Mouse (Mus musculus) forebrain, embryonic 15.5 days (tissue): Measurements from ENCODE around the gene Olfr281. TPM values are rescaled to one million over a fixed set of nuclear protein-coding genes. Genes with fewer than 3 reads are reported as not detected.

ENCODE experiments used
- ATAC-seq: fragments of 200-750 bp; cut with Nextera tagmentation; replicated peaks from 2 replicates; pipeline ENCODE4 v1.8.0; 2017; ENCODE audit warnings: mild to moderate bottlenecking, moderate TSS enrichment, moderate library complexity
- H3K27ac ChIP-seq: fragments of 300-500 bp; sonication (generic); replicated peaks from 2 replicates; pipeline ENCODE4 v1.5.1; 2015; ENCODE audit warnings: mild to moderate bottlenecking, inconsistent platforms
- H3K27me3 ChIP-seq: fragments of 300-500 bp; sonication (generic); 2 replicates; pipeline ENCODE4 v1.6.1; 2015; ENCODE audit warnings: inconsistent platforms
- H3K36me3 ChIP-seq: fragments of 300-500 bp; sonication (generic); 2 replicates; pipeline ENCODE4 v1.6.1; 2015; ENCODE audit warnings: mild to moderate bottlenecking, inconsistent platforms
- H3K4me1 ChIP-seq: fragments of 300-500 bp; sonication (generic); 2 replicates; pipeline ENCODE4 v1.6.1; 2015; ENCODE audit warnings: inconsistent platforms
- H3K4me2 ChIP-seq: fragments of 300-500 bp; sonication (generic); replicated peaks from 2 replicates; pipeline ENCODE4 v1.6.1; 2015; ENCODE audit warnings: mild to moderate bottlenecking, inconsistent platforms
- H3K4me3 ChIP-seq: fragments of 300-500 bp; sonication (generic); 2 replicates; pipeline ENCODE4 v1.5.1; 2015; ENCODE audit warnings: mild to moderate bottlenecking, inconsistent platforms
- H3K9ac ChIP-seq: fragments of 300-500 bp; sonication (generic); replicated peaks from 2 replicates; pipeline ENCODE4 v1.6.1; 2015; ENCODE audit warnings: mild to moderate bottlenecking, inconsistent platforms
- H3K9me3 ChIP-seq: fragments of 300-500 bp; sonication (generic); 2 replicates; pipeline ENCODE4 v1.6.1; 2016; ENCODE audit warnings: inconsistent platforms
- WGBS: fragments of 180-500 bp; shearing (Covaris S2); methylation state at CpG from one replicate; pipeline ENCODE4 v1.1.7; 2015; ENCODE audit warnings: mixed read lengths; 5-methylcytosine and 5-hydroxymethylcytosine counted together
- polyA plus RNA-seq: library from polyadenylated mRNA; unstranded; fragments of >200 nt; fragmentation: Nextera tagmentation; extraction: Ambion mirVana; gene quantifications from 2 replicates; pipeline ENCODE4 v1.2.1, GENCODE M21; 2015

The Olfr281 gene
- polyA plus RNA-seq, 1 experiment from 2014 or later = not detected

DNA sequence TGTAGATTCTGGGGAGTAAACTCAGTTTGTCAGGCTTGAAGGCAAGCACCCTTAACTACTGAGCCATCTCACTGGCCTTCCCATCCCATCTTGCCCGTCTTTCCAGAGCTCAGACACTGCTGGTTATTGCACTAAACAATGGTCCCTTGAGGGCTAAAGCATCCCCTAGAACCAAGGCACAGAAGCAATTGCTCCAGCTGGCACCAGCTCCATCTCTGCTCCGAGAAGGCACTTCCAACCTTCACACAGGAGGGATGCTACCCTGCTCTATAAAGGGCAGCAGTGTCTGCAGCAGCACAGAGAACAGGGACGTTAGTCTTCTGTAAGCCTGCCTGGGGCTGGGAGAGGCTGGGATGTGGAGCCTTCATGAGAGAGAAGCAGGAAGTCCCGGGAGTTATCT, 39.7 kb downstream of the Olfr281 start, which contains the start of gene Olfr279:
Gene Olfr279 (plus strand): TSS at position 301 of the 400 bp plus-strand sequence.
- no peak for ATAC-seq
- no peaks in the 10 kb centered on the region for H3K27me3 ChIP-seq
- no peak within 1 kb of the TSS for H3K27ac ChIP-seq
- H3K9me3 ChIP-seq = no peaks in the 10 kb centered on the region
- H3K4me1 ChIP-seq = no peaks in the 10 kb centered on the region
- WGBS = 61% methylated on average over 4 of the region's 4 CpGs
- H3K4me2 ChIP-seq = no peak within 1 kb of the TSS
- H3K36me3 ChIP-seq = no peaks in the 10 kb centered on the region
- no peak within 1 kb of the TSS for H3K9ac ChIP-seq
- no peak within 1 kb of the TSS for H3K4me3 ChIP-seq

DNA sequence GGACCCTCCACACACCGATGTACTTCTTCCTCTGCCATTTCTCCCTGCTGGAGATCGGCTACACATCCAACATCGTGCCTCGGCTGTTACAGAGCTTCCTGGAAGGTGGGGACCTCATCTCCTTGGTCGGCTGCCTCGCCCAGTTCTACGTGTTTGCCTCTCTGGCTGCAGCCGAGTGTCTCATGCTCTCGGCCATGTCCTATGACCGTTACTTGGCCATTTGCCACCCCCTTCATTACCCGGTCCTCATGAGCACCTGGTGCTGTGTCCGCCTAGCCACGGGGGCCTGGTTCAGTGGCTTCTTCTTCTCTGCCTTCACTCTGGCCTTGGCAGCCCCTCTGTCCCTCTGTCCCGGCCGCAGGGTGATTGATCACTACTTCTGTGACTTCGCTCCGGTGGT, 45.2 kb downstream of the Olfr281 start:
- no peaks in the 10 kb centered on the region for H3K36me3 ChIP-seq
- no peaks in the 10 kb centered on the region for H3K4me1 ChIP-seq
- no peaks in the 10 kb centered on the region for H3K9me3 ChIP-seq
- WGBS = 89% methylated on average over 17 of the region's 17 CpGs
- no peak overlapping the region for H3K27ac ChIP-seq
- no peak overlapping the region for H3K4me2 ChIP-seq
- no peak for ATAC-seq
- H3K27me3 ChIP-seq = no peaks in the 10 kb centered on the region
- H3K4me3 ChIP-seq = no peak overlapping the region
- H3K9ac ChIP-seq = no peak overlapping the region

DNA sequence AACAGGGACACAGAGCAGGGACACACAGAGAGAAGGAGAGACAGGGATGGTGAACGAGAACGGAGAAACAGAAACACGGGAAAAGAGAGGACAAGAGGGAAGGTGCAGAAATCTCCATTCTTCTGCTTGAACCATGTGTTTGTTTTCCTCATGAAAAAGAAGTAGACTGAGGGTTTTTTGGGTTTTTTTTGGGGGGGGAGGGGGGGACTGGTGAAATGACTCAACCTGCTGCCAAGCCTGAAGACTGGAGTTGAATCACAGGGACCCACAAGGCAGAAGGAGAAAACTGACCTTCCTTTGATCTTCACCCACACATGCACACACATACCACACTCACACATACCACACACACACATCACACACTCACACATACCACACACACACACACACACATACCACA, 50.9 kb downstream of the Olfr281 start:
- Histone ChIP-seq H3K4me2 (no peak overlapping the region), H3K9ac (no peak overlapping the region), H3K9me3 (no peaks in the 10 kb centered on the region), H3K4me3 (no peak overlapping the region), H3K27me3 (no peaks in the 10 kb centered on the region), H3K4me1 (no peaks in the 10 kb centered on the region), H3K36me3 (no peaks in the 10 kb centered on the region), H3K27ac (no peak overlapping the region)
- 87% methylated on average over 3 of the region's 3 CpGs for WGBS
- ATAC-seq = no peak

DNA sequence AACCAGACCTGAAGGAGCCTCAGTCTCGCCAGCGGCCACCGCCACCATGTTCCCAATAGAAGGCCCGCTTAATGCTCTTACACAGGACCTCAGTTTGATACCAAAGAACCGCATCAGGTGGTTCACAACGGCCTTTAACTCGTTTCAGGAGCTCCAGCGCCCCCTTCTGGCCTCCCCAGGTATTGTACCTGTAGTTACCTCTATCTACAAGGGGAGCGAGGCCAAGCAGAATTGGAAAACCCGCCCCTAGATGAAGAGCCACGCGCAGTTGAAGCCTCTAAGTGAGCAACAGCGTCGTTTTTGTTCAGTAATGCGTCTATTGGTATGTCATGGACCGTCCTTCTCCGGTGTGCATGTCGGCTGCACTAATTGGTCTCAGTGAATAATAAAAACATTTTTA, 52.1 kb downstream of the Olfr281 start:
- no peaks in the 10 kb centered on the region for H3K36me3 ChIP-seq
- no peak overlapping the region for H3K4me3 ChIP-seq
- no peak overlapping the region for H3K27ac ChIP-seq
- no peaks in the 10 kb centered on the region for H3K4me1 ChIP-seq
- H3K4me2 ChIP-seq = no peak overlapping the region
- 10% methylated on average over 18 of the region's 18 CpGs for WGBS
- H3K27me3 ChIP-seq = no peaks in the 10 kb centered on the region
- ATAC-seq = no peak
- no peaks in the 10 kb centered on the region for H3K9me3 ChIP-seq
- H3K9ac ChIP-seq = no peak overlapping the region

DNA sequence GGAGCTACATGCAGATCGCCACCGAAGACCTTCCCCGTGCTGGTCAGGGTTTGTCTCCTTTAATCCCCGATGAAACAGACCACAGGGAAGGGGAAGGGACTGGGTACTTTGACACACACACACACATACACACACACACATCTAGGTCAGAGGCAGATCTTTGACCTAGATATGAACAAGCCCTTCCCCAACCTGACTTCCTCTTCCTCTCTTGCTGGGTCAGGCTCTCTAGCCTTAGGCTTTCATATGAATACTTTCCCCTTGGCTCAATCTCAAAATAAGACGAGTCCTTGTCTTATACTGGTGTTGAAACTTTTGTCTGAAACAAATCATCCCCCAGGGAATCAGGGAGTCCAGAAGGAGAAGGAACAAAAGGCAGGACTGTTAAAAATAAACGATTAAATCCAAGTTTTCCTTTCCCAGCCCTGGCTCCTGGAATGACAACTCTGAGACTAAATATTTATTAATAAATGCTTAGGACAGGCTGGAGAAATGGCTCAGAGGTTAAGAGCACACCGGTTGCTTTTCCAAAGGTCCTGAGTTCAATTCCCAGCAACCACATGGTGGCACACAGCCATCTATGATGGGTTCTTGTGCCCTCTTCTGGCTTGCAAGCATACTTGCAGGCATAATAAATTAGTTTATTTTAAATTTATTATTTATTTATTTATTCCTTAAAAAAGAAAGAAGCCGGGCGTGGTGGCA, 54.0 kb downstream of the Olfr281 start:
- no peak for ATAC-seq
- Histone ChIP-seq H3K9me3 (no peaks in the 10 kb centered on the region), H3K4me1 (peaks cover 6% of the 10 kb centered on the region; the same call in 1 of the 2 replicates), H3K9ac (no peak overlapping the region), H3K36me3 (no peaks in the 10 kb centered on the region), H3K4me2 (no peak overlapping the region), H3K27me3 (no peaks in the 10 kb centered on the region), H3K4me3 (no peak overlapping the region), H3K27ac (no peak overlapping the region)
- 87% methylated on average over 9 of the region's 9 CpGs for WGBS

DNA sequence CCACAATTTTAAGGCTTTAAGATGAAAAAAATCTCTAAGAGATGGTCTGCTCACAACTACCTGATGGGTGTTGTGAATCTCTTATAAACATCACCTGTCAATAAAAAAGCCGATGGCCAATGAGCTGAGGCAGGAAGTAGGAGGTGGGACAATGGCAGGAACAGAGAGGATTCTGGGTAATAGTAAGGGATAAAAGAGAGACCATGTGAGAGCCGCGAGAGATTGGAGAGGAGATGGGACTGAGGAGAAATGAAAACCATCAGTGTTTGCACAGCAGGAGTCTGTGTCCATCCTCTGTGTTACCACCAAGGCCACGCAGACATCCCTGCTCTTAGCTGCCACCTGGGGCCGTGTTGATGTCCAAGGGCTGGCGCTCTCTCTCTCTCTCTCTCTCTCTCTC, 54.9 kb downstream of the Olfr281 start:
- H3K27ac ChIP-seq = no peak overlapping the region
- 92% methylated on average over 6 of the region's 6 CpGs for WGBS
- ATAC-seq = no peak
- no peak overlapping the region for H3K4me3 ChIP-seq
- H3K9me3 ChIP-seq = no peaks in the 10 kb centered on the region
- H3K36me3 ChIP-seq = no peaks in the 10 kb centered on the region
- no peak overlapping the region for H3K9ac ChIP-seq
- no peaks in the 10 kb centered on the region for H3K27me3 ChIP-seq
- H3K4me2 ChIP-seq = no peak overlapping the region
- H3K4me1 ChIP-seq = peaks cover 6% of the 10 kb centered on the region; the same call in 1 of the 2 replicates

DNA sequence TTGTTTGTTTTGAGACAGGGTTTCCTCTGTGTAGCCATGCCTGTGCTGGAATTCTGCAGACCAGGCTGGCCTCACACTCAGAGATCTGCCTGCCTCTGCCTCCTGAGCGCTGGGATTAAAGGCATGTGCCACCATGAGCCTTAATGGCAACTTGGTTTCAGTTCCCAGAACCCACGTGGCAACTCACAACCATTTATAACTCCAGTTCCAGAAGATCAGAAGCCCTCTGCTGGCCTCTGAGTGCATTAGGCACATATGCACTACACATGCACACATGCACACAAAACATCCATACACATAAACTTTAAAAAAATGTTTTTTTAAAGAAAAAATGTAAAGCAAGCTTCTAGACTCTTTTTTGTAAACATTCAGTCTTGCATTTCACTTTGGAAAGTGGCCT, 57.0 kb downstream of the Olfr281 start:
- no peaks in the 10 kb centered on the region for H3K9me3 ChIP-seq
- H3K9ac ChIP-seq = no peak overlapping the region
- H3K27me3 ChIP-seq = no peaks in the 10 kb centered on the region
- 55% methylated on average over 2 of the region's 2 CpGs for WGBS
- no peaks in the 10 kb centered on the region for H3K36me3 ChIP-seq
- H3K4me1 ChIP-seq = peaks cover 6% of the 10 kb centered on the region; the same call in 1 of the 2 replicates
- ATAC-seq = no peak
- no peak overlapping the region for H3K4me2 ChIP-seq
- H3K27ac ChIP-seq = no peak overlapping the region
- no peak overlapping the region for H3K4me3 ChIP-seq

Other genes starting within 250 kb of the Olfr281 start
- gene Gm44579, start 231.6 kb upstream of the Olfr281 start, polyA plus RNA-seq = not detected in 2 replicates
- not detected in 2 replicates for gene Olfr287, start 231.5 kb upstream of the Olfr281 start, polyA plus RNA-seq
- gene Olfr286, start 218.1 kb upstream of the Olfr281 start, polyA plus RNA-seq = not detected in 2 replicates
- not detected in 2 replicates for gene H1fnt, start 195.3 kb upstream of the Olfr281 start, polyA plus RNA-seq
- gene Zfp641, start 156.4 kb upstream of the Olfr281 start, polyA plus RNA-seq = 3.3 and 4.2 TPM in 2 replicates
- not detected in 2 replicates for gene Olfr285, start 135.2 kb upstream of the Olfr281 start, polyA plus RNA-seq
- gene Olfr284, start 111.6 kb upstream of the Olfr281 start, polyA plus RNA-seq = not detected in 2 replicates
- not detected in 2 replicates for gene Olfr283, start 71.6 kb upstream of the Olfr281 start, polyA plus RNA-seq
- gene Olfr282, start 21.4 kb upstream of the Olfr281 start, polyA plus RNA-seq = not detected in 2 replicates
- gene OR5BS1P, start 17.3 kb downstream of the Olfr281 start, polyA plus RNA-seq = not detected in 2 replicates
- gene Lalba, start 30.1 kb downstream of the Olfr281 start, polyA plus RNA-seq = not detected in 2 replicates
- gene Olfr279, start 39.8 kb downstream of the Olfr281 start, polyA plus RNA-seq = not detected in 2 replicates
- 140 and 152 TPM in 2 replicates for gene Kansl2, start 81.7 kb downstream of the Olfr281 start, polyA plus RNA-seq
- 66.5 and 72.0 TPM in 2 replicates for gene Ccnt1, start 118.3 kb downstream of the Olfr281 start, polyA plus RNA-seq
- 0.56 TPM in 1 of 2 replicates, not detected in the other for gene 4930415O20Rik, start 118.4 kb downstream of the Olfr281 start, polyA plus RNA-seq
- 12.5 and 13.8 TPM in 2 replicates for gene Adcy6, start 157.5 kb downstream of the Olfr281 start, polyA plus RNA-seq
- 134 and 138 TPM in 2 replicates for gene Cacnb3, start 178.3 kb downstream of the Olfr281 start, polyA plus RNA-seq
- 23.5 and 25.0 TPM in 2 replicates for gene Ddx23, start 210.3 kb downstream of the Olfr281 start, polyA plus RNA-seq
- gene Rnd1, start 224.9 kb downstream of the Olfr281 start, polyA plus RNA-seq = 11.0 and 12.8 TPM in 2 replicates